Mouse (Mus musculus) forebrain, postnatal 0 days (tissue): ENCODE results near the gene Styk1. TPM values are rescaled to one million over a fixed set of nuclear protein-coding genes. Genes with fewer than 3 reads are reported as not detected.

Experiments
- ATAC-seq: fragments of 200-750 bp; cut with Nextera tagmentation; 2 replicates; pipeline ENCODE4 v1.8.0; 2017; ENCODE audit warnings: mild to moderate bottlenecking, moderate library complexity
- DNase-seq: peaks from one replicate; pipeline ENCODE4 v3.0.0-alpha.2; 2015
- H3K27ac ChIP-seq: fragments of 300-500 bp; sonication (generic); 2 replicates; pipeline ENCODE4 v1.5.1; 2014; ENCODE audit warnings: low read depth, mild to moderate bottlenecking, antibody characterized with exemption, low read length, moderate library complexity, mixed read lengths
- H3K27me3 ChIP-seq: fragments of 300-500 bp; sonication (generic); 2 replicates; pipeline ENCODE4 v1.6.1; 2014; ENCODE audit warnings: mild to moderate bottlenecking, low read length, mixed read lengths; ENCODE audit not compliant: insufficient read depth
- H3K36me3 ChIP-seq: fragments of 300-500 bp; sonication (generic); 2 replicates; pipeline ENCODE4 v1.6.1; 2014; ENCODE audit warnings: mild to moderate bottlenecking, moderate library complexity; ENCODE audit not compliant: insufficient read depth
- H3K4me1 ChIP-seq: fragments of 300-500 bp; sonication (generic); 2 replicates; pipeline ENCODE4 v1.6.1; 2014; ENCODE audit warnings: antibody characterized with exemption; ENCODE audit not compliant: insufficient read depth
- H3K4me2 ChIP-seq: fragments of 300-500 bp; sonication (generic); 2 replicates; pipeline ENCODE4 v1.6.1; 2014; ENCODE audit warnings: low read depth, mild to moderate bottlenecking, moderate library complexity
- H3K4me3 ChIP-seq: fragments of 300-500 bp; sonication (generic); 2 replicates; pipeline ENCODE4 v1.5.1; 2014; ENCODE audit warnings: low read depth, low read length, mixed read lengths
- H3K9ac ChIP-seq: fragments of 300-500 bp; sonication (generic); 2 replicates; pipeline ENCODE4 v1.6.1; 2014; ENCODE audit warnings: mild to moderate bottlenecking
- H3K9me3 ChIP-seq: fragments of 300-500 bp; sonication (generic); 2 replicates; pipeline ENCODE4 v1.6.1; 2016; ENCODE audit warnings: low read length
- CTCF ChIP-seq: sonication (generic); IDR thresholded peaks from 2 replicates; pipeline ENCODE4 v1.5.1; 2016; ENCODE audit warnings: antibody characterized with exemption, control low read depth, low read depth
- WGBS: fragments of 180-500 bp; shearing (Covaris S2); extraction: QIAGEN DNeasy Blood & Tissue Kit; methylation state at CpG from one replicate; pipeline ENCODE4 v1.1.7; 2014; 5-methylcytosine and 5-hydroxymethylcytosine counted together
- polyA plus RNA-seq: library from polyadenylated mRNA; unstranded; fragments of >200 nt; fragmentation: Nextera tagmentation; extraction: Ambion mirVana; gene quantifications from 2 replicates; pipeline ENCODE4 v1.2.1, GENCODE M21; 2015
- total RNA-seq: library from RNA; depleted of rRNA; stranded (reverse); fragments of >200 nt; gene quantifications from 2 replicates; pipeline ENCODE4 v1.2.3, GENCODE M21; 2014; rRNA removed

Styk1 gene
- total RNA-seq (7.1 and 10.5 TPM in 2 replicates), polyA plus RNA-seq (4.5 and 6.3 TPM in 2 replicates)

DNA sequence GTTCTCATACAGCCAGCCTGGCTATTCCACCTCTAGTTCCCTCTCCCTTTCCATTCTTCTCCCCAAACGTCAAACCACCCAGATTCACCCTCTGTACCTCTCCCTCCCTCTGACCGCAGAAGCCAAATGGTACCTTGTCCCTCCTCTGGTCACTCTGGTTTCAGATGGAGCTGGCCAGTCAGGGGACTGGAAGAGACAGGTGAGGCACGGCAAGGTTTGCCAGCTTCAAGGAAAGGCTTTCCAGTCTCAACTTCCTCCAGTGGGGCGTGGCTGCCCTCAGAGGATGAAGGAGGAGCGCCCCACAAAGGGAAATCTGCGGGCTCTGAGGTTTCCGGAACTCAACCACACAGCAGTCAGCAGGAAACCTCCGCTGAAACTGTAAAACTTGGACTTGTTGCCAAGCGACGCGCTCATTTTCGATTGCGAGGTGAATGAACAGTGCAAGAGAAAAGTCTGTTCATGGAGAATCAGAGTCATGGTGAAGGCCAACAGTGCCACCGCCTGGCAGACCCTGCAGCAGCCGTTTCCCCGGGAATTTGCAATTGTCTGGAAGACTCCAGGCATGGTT is at the start of gene Styk1:
Gene Styk1, minus strand, starts transcription at position 246 of the 568 bp plus-strand sequence.
- no peaks in the 10 kb centered on the region for H3K4me1 ChIP-seq
- H3K4me2 ChIP-seq, result peak within 1 kb of the TSS; percentile 60
- H3K27me3 ChIP-seq, result no peaks in the 10 kb centered on the region
- no peak within 1 kb of the TSS for H3K27ac ChIP-seq
- peak; percentile 90 for TF ChIP-seq CTCF
- no peaks in the 10 kb centered on the region for H3K9me3 ChIP-seq
- WGBS, result 2% methylated on average over 16 of the region's 16 CpGs
- peak within 1 kb of the TSS; percentile 40 for H3K4me3 ChIP-seq
- ATAC-seq, result peak; percentile 97
- H3K36me3 ChIP-seq, result no peaks in the 10 kb centered on the region
- H3K9ac ChIP-seq, result peak within 1 kb of the TSS; percentile 48
- peak; percentile 93 for DNase-seq

DNA sequence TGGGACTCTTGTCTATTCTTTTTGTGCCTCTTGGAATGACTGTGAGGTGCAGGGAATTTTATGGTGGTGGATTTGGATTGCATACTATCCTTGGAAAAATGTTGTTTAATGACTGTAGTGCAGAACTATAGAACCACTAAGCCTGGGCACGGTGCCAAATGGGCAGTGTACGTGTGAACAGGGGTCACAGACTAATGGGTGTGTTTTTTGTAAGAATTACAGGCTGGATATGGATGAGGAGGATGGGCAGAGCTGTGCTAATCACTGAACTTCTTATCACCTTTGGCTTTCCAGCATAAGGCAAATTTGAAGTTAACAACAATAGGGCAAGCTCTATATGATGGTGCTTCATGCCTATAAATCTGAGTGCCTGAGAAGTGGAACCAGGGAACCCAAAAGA is 49.6 kb upstream of the Styk1 start:
- Histone ChIP-seq H3K4me2 (no peak overlapping the region), H3K36me3 (no peaks in the 10 kb centered on the region), H3K9ac (no peak overlapping the region), H3K27me3 (no peaks in the 10 kb centered on the region), H3K27ac (peak overlapping the region; percentile 57), H3K4me3 (no peak overlapping the region), H3K9me3 (no peaks in the 10 kb centered on the region), H3K4me1 (no peaks in the 10 kb centered on the region; the same call in 1 of the 2 replicates)
- no peak for TF ChIP-seq CTCF
- WGBS, result 46% methylated on average over 2 of the region's 2 CpGs
- no peak for DNase-seq
- ATAC-seq, result peak; percentile 17

DNA sequence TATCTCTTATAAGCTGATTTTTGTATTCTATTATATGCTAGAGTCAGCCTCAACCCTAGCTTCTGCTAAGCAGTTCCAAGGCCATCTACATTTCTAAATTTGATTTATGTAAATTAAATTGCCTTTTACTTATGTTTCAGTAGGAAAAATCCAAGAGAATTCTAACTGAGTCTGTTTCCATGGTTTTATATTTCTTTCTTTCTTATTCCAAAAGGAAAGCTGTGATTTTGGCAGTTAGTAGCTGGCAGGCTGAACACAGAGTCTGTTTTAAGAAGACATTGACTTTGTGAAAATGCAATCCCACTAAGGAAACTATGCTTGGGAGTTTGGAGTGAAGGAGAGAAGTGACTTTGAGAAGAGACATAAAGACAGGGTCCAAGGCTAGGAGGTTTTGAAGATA is 49.2 kb upstream of the Styk1 start:
- H3K9ac ChIP-seq, result no peak overlapping the region
- H3K27ac ChIP-seq, result peak overlapping the region; percentile 57
- peak; percentile 87 for ATAC-seq
- no peaks in the 10 kb centered on the region for H3K9me3 ChIP-seq
- H3K27me3 ChIP-seq, result no peaks in the 10 kb centered on the region
- no peaks in the 10 kb centered on the region; the same call in 1 of the 2 replicates for H3K4me1 ChIP-seq
- DNase-seq, result peak; percentile 70
- TF ChIP-seq CTCF, result no peak
- H3K4me3 ChIP-seq, result no peak overlapping the region
- H3K4me2 ChIP-seq, result no peak overlapping the region
- no peaks in the 10 kb centered on the region for H3K36me3 ChIP-seq

DNA sequence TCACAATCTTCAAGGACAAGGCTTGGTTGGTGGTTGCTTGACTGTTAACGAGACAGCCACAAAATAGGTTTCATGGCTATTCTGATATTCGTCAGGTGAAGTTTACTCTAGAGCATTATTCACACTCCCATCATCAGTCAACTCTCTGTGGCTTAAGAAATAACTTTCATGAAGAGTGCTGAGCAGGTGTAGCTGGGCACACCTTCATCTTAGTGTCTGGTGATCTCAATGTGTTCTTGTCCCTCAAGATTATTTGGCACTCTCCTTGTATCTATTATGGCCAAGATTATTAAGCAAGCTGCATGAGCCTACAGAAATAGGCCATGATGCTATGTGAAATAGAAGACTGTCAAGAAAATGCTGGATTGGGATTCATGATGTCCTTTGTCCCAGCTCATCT is 47.9 kb upstream of the Styk1 start:
- ATAC-seq (no peak), DNase-seq (no peak)
- H3K9me3 ChIP-seq, result no peaks in the 10 kb centered on the region
- no peak overlapping the region for H3K27ac ChIP-seq
- no peaks in the 10 kb centered on the region for H3K36me3 ChIP-seq
- WGBS, result 93% methylated on average over 2 of the region's 2 CpGs
- no peak overlapping the region for H3K4me2 ChIP-seq
- H3K9ac ChIP-seq, result no peak overlapping the region
- no peaks in the 10 kb centered on the region; the same call in 1 of the 2 replicates for H3K4me1 ChIP-seq
- no peaks in the 10 kb centered on the region for H3K27me3 ChIP-seq
- TF ChIP-seq CTCF, result no peak
- H3K4me3 ChIP-seq, result no peak overlapping the region

DNA sequence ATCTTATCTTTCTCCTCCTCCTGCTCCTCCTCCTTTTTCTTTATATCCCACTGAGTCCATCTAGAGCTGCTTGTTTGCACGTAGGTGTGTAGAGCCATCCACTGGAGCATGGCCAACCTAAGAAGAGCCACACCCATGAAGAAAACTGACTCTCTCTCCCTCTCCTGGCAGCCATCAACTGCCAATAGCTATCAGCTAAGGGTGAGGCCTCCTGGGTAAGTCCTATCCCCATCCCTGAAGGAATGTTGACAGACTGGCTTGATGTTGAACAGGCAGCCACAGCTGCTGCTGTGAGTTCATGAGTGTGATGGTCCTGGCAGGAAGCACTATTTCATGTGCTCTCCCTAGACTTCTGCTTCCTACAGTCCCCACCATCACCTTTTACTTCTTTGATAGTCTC is 43.3 kb upstream of the Styk1 start:
- ATAC-seq (no peak), DNase-seq (no peak)
- H3K9me3 ChIP-seq, result no peaks in the 10 kb centered on the region
- 69% methylated on average over 1 of the region's 1 CpGs for WGBS
- TF ChIP-seq CTCF, result no peak
- H3K27me3 ChIP-seq, result no peaks in the 10 kb centered on the region
- H3K27ac ChIP-seq, result no peak overlapping the region
- no peak overlapping the region for H3K9ac ChIP-seq
- H3K4me3 ChIP-seq, result no peak overlapping the region
- H3K4me2 ChIP-seq, result no peak overlapping the region
- no peaks in the 10 kb centered on the region for H3K4me1 ChIP-seq
- no peaks in the 10 kb centered on the region for H3K36me3 ChIP-seq

DNA sequence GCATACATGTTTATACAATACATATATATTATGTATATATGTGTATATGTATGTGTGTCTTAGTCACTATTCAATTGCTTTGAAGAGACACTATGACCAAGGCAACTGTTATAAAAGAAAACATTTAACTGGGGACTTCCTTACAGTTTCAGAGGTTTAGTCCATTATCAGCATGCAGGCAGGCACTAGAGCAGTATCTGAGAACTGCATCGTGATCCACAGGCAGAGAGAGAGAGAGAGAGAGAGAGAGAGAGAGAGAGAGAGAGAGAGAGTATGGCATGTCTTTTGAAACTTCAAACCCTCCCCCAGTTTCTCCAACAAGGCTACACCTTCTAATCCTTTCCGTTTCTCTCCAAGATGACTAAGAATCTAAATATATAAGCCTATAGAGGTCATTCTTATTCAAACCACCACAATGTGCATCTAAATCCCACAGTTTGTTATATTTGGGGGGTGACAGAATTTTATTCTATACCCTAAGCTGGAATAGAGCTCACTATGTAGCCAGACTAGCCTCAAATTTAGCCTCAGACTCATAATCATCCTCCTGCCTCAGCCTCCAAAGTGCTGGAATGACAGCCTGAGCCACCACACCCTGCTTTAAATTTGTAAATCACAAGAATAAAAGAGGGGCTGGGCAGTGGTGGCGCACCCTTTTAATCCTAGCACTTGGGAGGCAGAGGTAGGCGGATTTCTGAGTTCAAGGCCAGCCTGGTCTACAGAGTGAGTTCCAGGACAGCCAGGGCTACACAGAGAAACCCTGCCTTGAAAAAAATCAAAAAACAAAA is 40.7 kb upstream of the Styk1 start:
- TF ChIP-seq CTCF, result no peak
- Histone ChIP-seq H3K27ac (no peak overlapping the region), H3K27me3 (no peaks in the 10 kb centered on the region), H3K4me2 (no peak overlapping the region), H3K9ac (no peak overlapping the region), H3K4me3 (no peak overlapping the region), H3K9me3 (no peaks in the 10 kb centered on the region), H3K4me1 (no peaks in the 10 kb centered on the region), H3K36me3 (no peaks in the 10 kb centered on the region)
- DNase-seq (no peak), ATAC-seq (no peak)
- 76% methylated on average over 4 of the region's 4 CpGs for WGBS
